Mouse (Mus musculus): ENCODE results near the gene Ttc28. TPM values are rescaled to one million over a fixed set of nuclear protein-coding genes. Genes with fewer than 3 reads are reported as not detected.

Gene Ttc28
- polyA plus RNA-seq, 1 experiment from 2014 or later: 5.8 TPM

DNA sequence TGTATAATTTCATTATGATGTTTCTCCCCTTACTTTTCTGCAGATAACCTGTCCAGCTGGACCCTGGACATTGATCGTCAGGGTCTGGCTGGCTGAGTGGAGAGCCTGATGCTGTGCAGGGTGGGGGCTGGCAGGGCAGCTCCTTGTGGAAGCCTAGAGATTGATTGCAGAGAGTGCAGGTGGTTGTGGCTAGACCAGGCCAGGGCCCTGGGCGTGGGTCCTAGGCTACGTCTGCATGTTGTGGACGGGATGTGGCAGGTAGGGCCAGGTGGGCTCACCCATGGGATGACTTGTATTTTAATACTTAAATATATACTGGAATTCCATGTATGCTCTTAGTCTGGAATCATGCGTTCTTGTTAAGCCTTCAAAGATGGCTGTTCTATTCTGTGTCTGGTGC, 201.0 kb downstream of the Ttc28 start:
- WGBS: 87% methylated on average over 5 of the region's 5 CpGs
- Histone ChIP-seq H3K27ac (ENCODE audit: low read length) (no peak overlapping the region), H3K4me2 (ENCODE audit: low read depth, low read length) (no peak overlapping the region), H3K4me1 (ENCODE audit: control insufficient read depth, insufficient read depth, low read length) (no peaks in the 10 kb centered on the region; the same call in 1 of the 2 replicates), H3K27me3 (ENCODE audit: control insufficient read depth, insufficient read depth, low read length) (no peaks in the 10 kb centered on the region), H3K9ac (ENCODE audit: low read length) (no peak overlapping the region), H3K36me3 (ENCODE audit: control insufficient read depth, insufficient read depth) (no peaks in the 10 kb centered on the region), H3K4me3 (ENCODE audit: low read length) (no peak overlapping the region), H3K9me3 (replicated peaks; ENCODE audit: control insufficient read depth, low read length) (no peaks in the 10 kb centered on the region)
- no peak for ATAC-seq (replicated peaks; ENCODE audit: extremely low read depth, insufficient read depth, low FRiP score)

DNA sequence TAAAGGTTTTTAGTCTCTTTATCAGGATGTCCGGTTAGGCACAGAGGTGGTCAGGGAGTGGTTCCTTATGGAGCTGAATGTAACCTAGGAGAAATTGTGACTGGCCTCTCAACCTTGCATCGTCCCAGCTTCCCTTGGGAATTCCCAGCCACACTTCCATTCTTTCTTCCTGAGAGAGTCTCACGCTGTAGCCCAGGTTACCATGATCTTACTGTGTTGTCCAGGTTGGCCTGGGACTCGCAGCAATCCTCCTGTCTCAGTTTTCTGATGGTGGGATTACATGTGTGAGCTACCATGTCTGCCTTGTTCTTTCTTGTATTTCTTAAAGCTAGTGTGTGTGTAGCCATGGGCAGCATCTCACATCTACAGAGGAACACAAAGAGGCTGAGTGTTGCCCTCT, 206.2 kb downstream of the Ttc28 start:
- ATAC-seq (replicated peaks; ENCODE audit: extremely low read depth, insufficient read depth, low FRiP score): no peak
- WGBS: 88% methylated on average over 4 of the region's 4 CpGs

DNA sequence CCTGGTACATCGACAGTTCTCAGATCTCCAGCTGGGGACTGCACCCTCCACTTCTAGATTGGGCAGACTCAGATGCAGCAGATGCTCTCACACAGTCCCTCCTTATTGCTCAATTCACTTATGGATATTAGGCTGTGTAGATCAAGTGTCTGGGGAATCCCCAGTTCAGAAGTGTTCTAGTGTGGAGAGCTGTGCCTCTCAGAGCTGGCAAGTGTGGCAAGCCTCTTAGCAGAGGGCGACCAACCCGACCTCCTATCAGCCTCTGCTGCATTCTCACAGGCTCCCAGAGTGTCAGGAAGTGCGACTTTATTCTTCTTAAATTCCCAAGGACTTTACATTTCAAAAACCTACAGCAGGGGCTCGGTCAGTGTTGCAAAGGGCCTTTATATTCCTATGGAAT, 217.1 kb downstream of the Ttc28 start:
- Histone ChIP-seq H3K36me3 (ENCODE audit: control insufficient read depth, insufficient read depth) (peaks cover 2% of the 10 kb centered on the region; the same call in 1 of the 2 replicates), H3K27me3 (ENCODE audit: control insufficient read depth, insufficient read depth, low read length) (no peaks in the 10 kb centered on the region), H3K4me3 (ENCODE audit: low read length) (no peak overlapping the region), H3K9me3 (replicated peaks; ENCODE audit: control insufficient read depth, low read length) (no peaks in the 10 kb centered on the region), H3K4me1 (ENCODE audit: control insufficient read depth, insufficient read depth, low read length) (peaks cover 11% of the 10 kb centered on the region; the same call in 1 of the 2 replicates), H3K4me2 (ENCODE audit: low read depth, low read length) (no peak overlapping the region), H3K9ac (ENCODE audit: low read length) (no peak overlapping the region), H3K27ac (ENCODE audit: low read length) (no peak overlapping the region)
- no peak for ATAC-seq (replicated peaks; ENCODE audit: extremely low read depth, insufficient read depth, low FRiP score)
- WGBS: 42% methylated on average over 5 of the region's 5 CpGs

More for the DNA sequence above, 206.2 kb downstream of the Ttc28 start:
- Histone ChIP-seq H3K27ac (ENCODE audit: low read length) (no peak overlapping the region), H3K27me3 (ENCODE audit: control insufficient read depth, insufficient read depth, low read length) (no peaks in the 10 kb centered on the region), H3K9me3 (replicated peaks; ENCODE audit: control insufficient read depth, low read length) (no peaks in the 10 kb centered on the region), H3K36me3 (ENCODE audit: control insufficient read depth, insufficient read depth) (no peaks in the 10 kb centered on the region), H3K4me2 (ENCODE audit: low read depth, low read length) (no peak overlapping the region), H3K4me3 (ENCODE audit: low read length) (no peak overlapping the region), H3K4me1 (ENCODE audit: control insufficient read depth, insufficient read depth, low read length) (no peaks in the 10 kb centered on the region), H3K9ac (ENCODE audit: low read length) (no peak overlapping the region)

DNA sequence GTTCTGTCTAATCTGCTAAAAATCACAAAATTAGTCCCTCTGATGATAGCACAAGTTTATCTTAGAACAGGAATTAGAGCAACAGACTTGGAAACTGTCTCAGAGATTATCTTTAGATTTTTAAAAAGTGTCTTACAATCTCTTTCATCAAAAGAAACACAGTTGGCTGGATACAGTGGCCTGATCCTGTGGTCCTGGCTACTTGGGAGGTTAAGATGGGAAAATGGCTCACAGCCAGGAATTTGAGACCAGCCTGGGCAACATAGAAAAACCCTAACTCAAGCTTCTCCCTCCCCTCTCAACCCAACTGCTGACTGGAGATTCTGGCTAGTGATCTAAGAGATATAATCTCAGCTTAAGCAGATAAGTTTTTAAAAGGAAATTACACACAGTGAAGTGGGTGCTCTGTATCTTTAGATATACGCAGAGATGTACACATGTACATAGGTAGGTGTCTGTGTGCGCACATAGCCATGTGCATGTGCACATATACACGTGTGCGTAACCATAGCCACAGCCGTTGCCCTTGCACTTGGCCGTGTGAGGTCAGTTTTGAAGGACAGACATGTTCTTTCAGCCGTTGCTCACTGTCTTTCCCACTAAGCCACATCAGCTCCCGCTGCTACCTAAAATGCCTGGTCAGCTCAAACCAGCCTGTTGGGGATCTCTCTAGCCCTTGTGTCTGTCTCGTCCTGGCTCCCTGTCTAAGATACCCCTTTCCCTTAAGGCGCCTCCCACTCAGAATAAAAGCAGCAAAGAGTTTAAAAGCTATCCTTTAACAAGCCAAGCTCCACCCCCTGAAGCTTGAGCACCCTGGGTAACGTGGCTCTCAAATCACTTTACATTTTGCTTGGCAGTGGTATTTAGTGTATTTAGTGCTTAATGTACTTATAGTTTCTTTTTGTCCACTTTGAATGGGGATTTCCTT, 217.9 kb downstream of the Ttc28 start:
- H3K36me3 ChIP-seq (ENCODE audit: control insufficient read depth, insufficient read depth): peaks cover 8% of the 10 kb centered on the region
- H3K9me3 ChIP-seq (replicated peaks; ENCODE audit: control insufficient read depth, low read length): no peaks in the 10 kb centered on the region
- H3K4me2 ChIP-seq (ENCODE audit: low read depth, low read length): no peak overlapping the region
- H3K27ac ChIP-seq (ENCODE audit: low read length): no peak overlapping the region
- H3K27me3 ChIP-seq (ENCODE audit: control insufficient read depth, insufficient read depth, low read length): no peaks in the 10 kb centered on the region
- ATAC-seq (replicated peaks; ENCODE audit: extremely low read depth, insufficient read depth, low FRiP score): no peak
- WGBS: 58% methylated on average over 11 of the region's 11 CpGs
- peaks cover 11% of the 10 kb centered on the region; the same call in 1 of the 2 replicates for H3K4me1 ChIP-seq (ENCODE audit: control insufficient read depth, insufficient read depth, low read length)
- H3K4me3 ChIP-seq (ENCODE audit: low read length): no peak overlapping the region
- H3K9ac ChIP-seq (ENCODE audit: low read length): no peak overlapping the region

DNA sequence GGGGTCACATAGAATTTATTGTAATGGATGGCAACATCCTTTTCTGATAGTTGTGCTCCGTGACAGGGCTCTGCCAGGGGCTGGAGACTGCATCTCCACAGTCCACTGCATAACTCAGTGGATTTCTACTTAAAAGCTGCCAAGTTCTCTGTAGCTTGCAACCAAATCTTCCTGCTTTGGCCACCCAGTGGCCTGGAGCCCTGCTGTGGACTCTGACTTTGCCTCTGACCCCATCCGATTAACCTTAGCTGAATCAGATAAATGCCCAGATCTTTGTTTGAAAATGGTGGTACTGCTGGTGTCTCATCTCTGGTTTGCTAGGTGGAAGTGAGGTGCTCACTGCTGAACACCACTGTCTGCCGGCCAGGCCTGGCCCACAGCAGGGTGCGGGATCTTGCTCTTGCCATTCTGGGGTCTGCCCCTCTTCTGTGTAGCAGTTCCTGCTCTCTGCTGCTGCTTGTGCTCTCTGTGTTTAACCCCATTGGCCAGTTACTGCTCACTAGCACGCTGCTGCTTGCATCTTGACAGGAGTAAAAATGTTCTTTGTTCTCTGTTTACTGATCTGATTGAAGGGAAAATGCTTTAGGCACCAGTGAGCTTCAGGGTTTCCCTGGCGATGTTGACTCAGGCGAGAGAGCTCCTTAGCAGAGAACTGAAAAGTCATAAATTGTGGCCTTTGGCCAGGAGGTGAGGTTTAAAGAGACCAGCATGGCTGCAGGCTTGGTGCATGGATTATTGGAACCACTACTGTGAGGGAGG, 219.1 kb downstream of the Ttc28 start:
- peaks cover 8% of the 10 kb centered on the region for H3K36me3 ChIP-seq (ENCODE audit: control insufficient read depth, insufficient read depth)
- H3K9me3 ChIP-seq (replicated peaks; ENCODE audit: control insufficient read depth, low read length): no peaks in the 10 kb centered on the region
- H3K4me3 ChIP-seq (ENCODE audit: low read length): no peak overlapping the region
- no peak for ATAC-seq (replicated peaks; ENCODE audit: extremely low read depth, insufficient read depth, low FRiP score)
- no peaks in the 10 kb centered on the region for H3K27me3 ChIP-seq (ENCODE audit: control insufficient read depth, insufficient read depth, low read length)
- H3K4me1 ChIP-seq (ENCODE audit: control insufficient read depth, insufficient read depth, low read length): peaks cover 11% of the 10 kb centered on the region; the same call in 1 of the 2 replicates
- no peak overlapping the region for H3K9ac ChIP-seq (ENCODE audit: low read length)
- no peak overlapping the region for H3K27ac ChIP-seq (ENCODE audit: low read length)
- WGBS: 61% methylated on average over 7 of the region's 7 CpGs
- no peak overlapping the region for H3K4me2 ChIP-seq (ENCODE audit: low read depth, low read length)

DNA sequence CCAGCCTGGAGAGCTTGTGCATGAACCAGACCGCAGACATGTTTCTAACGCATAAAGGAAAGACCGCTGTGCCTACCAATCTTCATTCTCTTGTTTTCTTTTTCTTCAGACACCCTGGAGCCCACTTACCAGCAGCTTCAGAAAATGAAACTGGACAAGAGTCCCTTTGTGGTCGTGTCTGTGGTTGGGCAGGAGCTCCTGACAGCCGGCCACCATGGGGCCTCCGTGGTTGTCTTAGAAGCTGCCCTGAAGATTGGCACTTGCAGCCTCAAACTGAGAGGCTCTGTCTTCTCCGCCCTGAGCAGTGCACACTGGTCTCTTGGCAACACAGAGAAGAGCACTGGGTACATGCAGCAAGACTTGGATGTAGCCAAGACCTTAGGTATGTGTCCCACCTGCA, 221.0 kb downstream of the Ttc28 start:
- H3K4me1 ChIP-seq (ENCODE audit: control insufficient read depth, insufficient read depth, low read length): peaks cover 11% of the 10 kb centered on the region; the same call in 1 of the 2 replicates
- H3K4me3 ChIP-seq (ENCODE audit: low read length): no peak overlapping the region
- H3K9ac ChIP-seq (ENCODE audit: low read length): no peak overlapping the region
- no peak for ATAC-seq (replicated peaks; ENCODE audit: extremely low read depth, insufficient read depth, low FRiP score)
- no peak overlapping the region for H3K27ac ChIP-seq (ENCODE audit: low read length)
- no peaks in the 10 kb centered on the region for H3K27me3 ChIP-seq (ENCODE audit: control insufficient read depth, insufficient read depth, low read length)
- no peaks in the 10 kb centered on the region for H3K9me3 ChIP-seq (replicated peaks; ENCODE audit: control insufficient read depth, low read length)
- 91% methylated on average over 7 of the region's 7 CpGs for WGBS
- H3K36me3 ChIP-seq (ENCODE audit: control insufficient read depth, insufficient read depth): peaks cover 8% of the 10 kb centered on the region
- H3K4me2 ChIP-seq (ENCODE audit: low read depth, low read length): no peak overlapping the region

DNA sequence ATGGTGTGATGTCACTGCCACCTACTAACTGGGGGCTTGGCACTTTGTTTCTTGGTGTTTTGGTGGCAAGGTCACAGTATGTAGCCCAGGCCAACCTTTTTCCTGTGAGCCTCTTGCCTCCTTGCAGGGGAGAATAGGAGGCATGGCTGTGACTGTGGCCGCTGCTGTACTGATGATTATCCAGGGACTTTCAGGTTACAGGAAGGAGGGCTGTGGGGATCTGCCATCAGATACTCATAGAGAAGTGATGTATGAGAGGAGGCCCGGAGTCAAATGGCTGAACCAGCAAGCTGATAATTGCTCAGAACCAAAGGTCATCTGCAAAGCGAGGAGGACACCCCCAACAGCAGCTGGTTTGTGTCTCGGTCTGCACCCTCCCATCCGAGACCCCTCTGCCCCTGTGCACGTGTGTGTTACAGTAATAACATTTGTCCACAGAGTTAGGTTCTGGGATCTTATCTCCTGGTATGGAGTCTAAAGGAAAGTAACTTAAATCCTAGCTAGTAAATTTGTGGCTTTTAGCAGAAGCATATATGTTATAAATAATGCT, 221.9 kb downstream of the Ttc28 start:
- ATAC-seq (replicated peaks; ENCODE audit: extremely low read depth, insufficient read depth, low FRiP score): no peak
- peaks cover 8% of the 10 kb centered on the region for H3K36me3 ChIP-seq (ENCODE audit: control insufficient read depth, insufficient read depth)
- WGBS: 76% methylated on average over 6 of the region's 6 CpGs

DNA sequence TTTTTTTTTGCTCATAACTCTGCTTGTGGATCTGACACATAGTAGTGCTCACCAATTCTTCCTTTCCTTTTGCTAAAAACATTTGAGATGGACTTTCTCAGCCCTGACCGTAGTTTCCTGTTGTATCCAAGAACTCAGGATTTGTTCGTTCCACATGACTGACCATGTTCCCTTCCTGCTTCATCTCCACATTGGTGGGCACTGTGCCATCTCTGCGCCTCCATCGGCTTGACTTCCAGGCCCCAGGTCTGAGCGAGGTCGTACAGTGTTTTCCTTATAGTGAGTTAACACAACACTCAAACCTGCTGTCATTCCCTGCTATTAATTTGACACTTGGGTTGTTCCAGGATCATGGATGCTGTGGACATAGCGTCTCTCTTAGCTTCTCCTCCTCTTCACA, 225.2 kb downstream of the Ttc28 start:
- Histone ChIP-seq H3K27ac (ENCODE audit: low read length) (no peak overlapping the region), H3K4me2 (ENCODE audit: low read depth, low read length) (no peak overlapping the region), H3K27me3 (ENCODE audit: control insufficient read depth, insufficient read depth, low read length) (no peaks in the 10 kb centered on the region), H3K9ac (ENCODE audit: low read length) (no peak overlapping the region), H3K4me1 (ENCODE audit: control insufficient read depth, insufficient read depth, low read length) (no peaks in the 10 kb centered on the region), H3K9me3 (replicated peaks; ENCODE audit: control insufficient read depth, low read length) (no peaks in the 10 kb centered on the region), H3K36me3 (ENCODE audit: control insufficient read depth, insufficient read depth) (peaks cover 8% of the 10 kb centered on the region), H3K4me3 (ENCODE audit: low read length) (no peak overlapping the region)
- no peak for ATAC-seq (replicated peaks; ENCODE audit: extremely low read depth, insufficient read depth, low FRiP score)
- 82% methylated on average over 7 of the region's 7 CpGs for WGBS

More for the DNA sequence above, 221.9 kb downstream of the Ttc28 start:
- Histone ChIP-seq H3K9me3 (replicated peaks; ENCODE audit: control insufficient read depth, low read length) (no peaks in the 10 kb centered on the region), H3K27ac (ENCODE audit: low read length) (no peak overlapping the region), H3K9ac (ENCODE audit: low read length) (no peak overlapping the region), H3K27me3 (ENCODE audit: control insufficient read depth, insufficient read depth, low read length) (no peaks in the 10 kb centered on the region), H3K4me3 (ENCODE audit: low read length) (no peak overlapping the region), H3K4me1 (ENCODE audit: control insufficient read depth, insufficient read depth, low read length) (peaks cover 11% of the 10 kb centered on the region; the same call in 1 of the 2 replicates), H3K4me2 (ENCODE audit: low read depth, low read length) (no peak overlapping the region)
